Mouse (Mus musculus): Measurements from ENCODE around the gene Dclre1a. TPM values are rescaled to one million over a fixed set of nuclear protein-coding genes. Genes with fewer than 3 reads are reported as not detected.

Gene Dclre1a
- polyA plus RNA-seq (2014; fragmentation: Nextera tagmentation; extraction: Ambion mirVana): 18.5 and 24.6 TPM in 2 replicates

DNA sequence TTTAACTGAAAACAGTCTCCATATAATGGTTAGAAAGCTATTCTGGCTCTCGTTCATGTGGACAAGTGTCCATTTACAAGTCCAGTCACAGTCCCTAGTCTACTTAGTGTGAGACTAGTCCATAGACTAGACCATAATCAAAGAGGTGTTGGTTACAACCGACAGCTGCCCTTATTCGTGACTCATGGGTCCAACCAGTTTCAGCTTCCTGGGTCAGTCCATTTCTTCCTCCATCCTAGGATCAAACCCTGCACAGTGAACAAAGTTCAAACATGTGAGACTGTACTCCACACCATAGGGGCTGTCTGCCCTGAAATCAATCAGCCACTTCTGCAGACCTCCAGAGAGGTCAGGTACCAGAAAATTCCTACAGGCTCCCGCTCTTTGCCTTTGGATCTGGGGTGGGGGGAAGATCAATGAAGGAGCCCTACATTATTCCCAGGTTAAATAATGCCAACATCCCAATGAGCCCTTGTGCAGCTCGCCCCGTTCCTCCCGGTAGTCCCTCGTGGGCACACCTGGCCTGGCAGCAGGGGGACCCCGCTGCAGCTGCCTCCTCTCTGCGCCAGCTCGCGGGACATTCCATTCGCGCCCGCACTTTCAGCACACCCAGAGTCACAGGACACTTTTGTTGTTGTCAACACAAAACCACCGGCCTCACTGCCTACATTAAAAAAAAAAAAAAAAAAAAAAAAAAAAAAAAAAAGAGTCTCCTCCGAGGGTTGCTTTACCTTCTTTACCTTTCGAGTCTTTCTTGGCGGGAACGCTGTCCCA, at the start of gene Dclre1a:
Gene Dclre1a, minus strand, starts transcription at position 767 of the 774 bp plus-strand sequence.
- WGBS: 9% methylated on average over 20 of the region's 20 CpGs
- peak; percentile 69 for ATAC-seq (ENCODE audit: insufficient number of reproducible peaks, low FRiP score, low TSS enrichment, low read depth)
- peak; percentile 80 for DNase-seq (ENCODE audit: low spot score)

DNA sequence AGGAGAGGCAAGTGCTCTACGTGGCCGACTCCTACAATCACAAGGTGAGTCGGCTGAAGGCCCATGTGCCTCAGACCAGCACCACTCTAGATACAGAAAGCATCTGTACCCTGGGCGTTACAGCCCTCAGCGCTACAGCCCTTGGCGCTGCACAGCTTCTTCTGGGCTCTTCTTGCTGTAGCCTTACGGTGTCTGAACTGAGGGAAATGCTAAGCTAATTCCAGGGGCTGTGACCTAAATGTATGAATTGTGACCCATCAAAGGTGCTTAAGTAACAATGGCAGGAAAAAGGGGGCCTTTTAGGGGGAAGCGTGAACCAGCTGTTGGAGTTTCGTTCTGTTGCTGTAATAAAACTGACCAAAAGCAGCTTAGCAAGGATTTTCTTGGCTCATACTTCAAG, 44.5 kb upstream of the Dclre1a start:
- Histone ChIP-seq H3K4me2 (ENCODE audit: low read depth, severe bottlenecking) (no peak overlapping the region), H3K36me3 (ENCODE audit: control insufficient read depth, insufficient read depth, low read length) (peaks cover 31% of the 10 kb centered on the region), H3K9ac (ENCODE audit: low read length) (no peak overlapping the region), H3K9me3 (ENCODE audit: control insufficient read depth, low read length) (no peaks in the 10 kb centered on the region), H3K4me3 (ENCODE audit: low read depth, low read length) (no peak overlapping the region), H3K27me3 (ENCODE audit: control insufficient read depth, insufficient read depth, low read length) (no peaks in the 10 kb centered on the region), H3K27ac (replicated peaks; ENCODE audit: low read depth, low read length) (no peak overlapping the region), H3K4me1 (ENCODE audit: control insufficient read depth, insufficient read depth, low read length) (no peaks in the 10 kb centered on the region)
- WGBS: 85% methylated on average over 9 of the region's 9 CpGs
- ATAC-seq (ENCODE audit: insufficient number of reproducible peaks, low FRiP score, low TSS enrichment, low read depth) (no peak), DNase-seq (ENCODE audit: low spot score) (no peak)

More for the DNA sequence above, at the start of gene Dclre1a:
- Histone ChIP-seq H3K9ac (ENCODE audit: low read length) (peak within 1 kb of the TSS; percentile 98), H3K4me2 (ENCODE audit: low read depth, severe bottlenecking) (peak within 1 kb of the TSS; percentile 76), H3K36me3 (ENCODE audit: control insufficient read depth, insufficient read depth, low read length) (peaks cover 8% of the 10 kb centered on the region; the same call in 1 of the 2 replicates), H3K4me1 (ENCODE audit: control insufficient read depth, insufficient read depth, low read length) (peaks cover 7% of the 10 kb centered on the region; the same call in 1 of the 2 replicates), H3K27me3 (ENCODE audit: control insufficient read depth, insufficient read depth, low read length) (no peaks in the 10 kb centered on the region), H3K27ac (replicated peaks; ENCODE audit: low read depth, low read length) (peak within 1 kb of the TSS; percentile 93), H3K4me3 (ENCODE audit: low read depth, low read length) (peak within 1 kb of the TSS; percentile 95), H3K9me3 (ENCODE audit: control insufficient read depth, low read length) (no peaks in the 10 kb centered on the region)

- Histone ChIP-seq H3K4me1 (ENCODE audit: control insufficient read depth, insufficient read depth, low read length) (no peaks in the 10 kb centered on the region), H3K36me3 (ENCODE audit: control insufficient read depth, insufficient read depth, low read length) (peaks cover 26% of the 10 kb centered on the region), H3K9ac (ENCODE audit: low read length) (no peak overlapping the region), H3K4me3 (ENCODE audit: low read depth, low read length) (no peak overlapping the region), H3K4me2 (ENCODE audit: low read depth, severe bottlenecking) (no peak overlapping the region), H3K27me3 (ENCODE audit: control insufficient read depth, insufficient read depth, low read length) (no peaks in the 10 kb centered on the region), H3K9me3 (ENCODE audit: control insufficient read depth, low read length) (no peaks in the 10 kb centered on the region), H3K27ac (replicated peaks; ENCODE audit: low read depth, low read length) (no peak overlapping the region)
- ATAC-seq (ENCODE audit: insufficient number of reproducible peaks, low FRiP score, low TSS enrichment, low read depth) (no peak), DNase-seq (ENCODE audit: low spot score) (no peak)
- 94% methylated on average over 3 of the region's 3 CpGs for WGBS
Observed at GRCm38 (mm10) chr19:56590250-56590649, 42.2 kb upstream of the Dclre1a start.

DNA sequence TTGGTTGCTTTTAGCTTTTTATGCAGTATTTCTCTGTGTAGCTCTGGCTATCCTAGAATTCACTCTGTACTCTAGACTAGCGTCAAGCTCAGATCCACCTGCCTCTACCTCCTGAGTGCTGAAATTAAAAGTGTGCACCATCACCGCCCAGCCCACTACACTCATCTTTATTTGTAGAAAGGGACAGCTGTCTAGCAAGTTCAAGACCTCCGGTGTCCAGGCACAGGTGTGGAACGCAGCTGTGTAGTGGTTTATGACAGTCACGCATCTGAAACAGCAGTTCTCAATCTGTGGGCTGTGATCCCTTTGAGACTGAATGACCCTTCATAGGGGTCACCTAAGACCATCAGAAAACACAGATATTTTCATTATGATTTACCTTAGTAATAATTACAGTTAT, 41.4 kb upstream of the Dclre1a start:
- no peaks in the 10 kb centered on the region for H3K9me3 ChIP-seq (ENCODE audit: control insufficient read depth, low read length)
- H3K27ac ChIP-seq (replicated peaks; ENCODE audit: low read depth, low read length): no peak overlapping the region
- H3K36me3 ChIP-seq (ENCODE audit: control insufficient read depth, insufficient read depth, low read length): peaks cover 21% of the 10 kb centered on the region
- H3K9ac ChIP-seq (ENCODE audit: low read length): no peak overlapping the region
- 93% methylated on average over 5 of the region's 5 CpGs for WGBS
- ATAC-seq (ENCODE audit: insufficient number of reproducible peaks, low FRiP score, low TSS enrichment, low read depth): no peak
- no peak for DNase-seq (ENCODE audit: low spot score)
- H3K4me2 ChIP-seq (ENCODE audit: low read depth, severe bottlenecking): no peak overlapping the region
- no peak overlapping the region for H3K4me3 ChIP-seq (ENCODE audit: low read depth, low read length)
- H3K27me3 ChIP-seq (ENCODE audit: control insufficient read depth, insufficient read depth, low read length): no peaks in the 10 kb centered on the region
- no peaks in the 10 kb centered on the region for H3K4me1 ChIP-seq (ENCODE audit: control insufficient read depth, insufficient read depth, low read length)

DNA sequence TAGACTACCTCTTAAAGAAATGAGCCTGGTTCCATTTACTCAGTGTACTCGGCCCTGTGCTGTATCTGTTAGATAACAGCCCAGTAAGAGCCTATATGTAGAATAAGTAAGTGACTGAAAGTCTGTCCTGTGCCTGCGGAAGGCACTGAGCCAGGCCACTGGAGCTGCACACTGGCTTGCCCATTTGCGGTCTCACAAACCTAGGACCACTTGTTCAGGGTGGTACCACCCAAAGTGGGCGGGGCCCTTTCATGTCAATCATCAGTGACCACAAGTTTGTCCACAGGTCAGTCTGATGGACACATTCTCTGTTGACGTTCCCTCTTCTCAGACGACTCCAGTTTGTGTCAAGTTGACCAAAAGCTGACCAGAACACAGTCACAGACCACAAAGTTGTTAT, 41.0 kb upstream of the Dclre1a start:
- no peaks in the 10 kb centered on the region for H3K9me3 ChIP-seq (ENCODE audit: control insufficient read depth, low read length)
- no peak overlapping the region for H3K4me2 ChIP-seq (ENCODE audit: low read depth, severe bottlenecking)
- 91% methylated on average over 6 of the region's 6 CpGs for WGBS
- no peaks in the 10 kb centered on the region for H3K4me1 ChIP-seq (ENCODE audit: control insufficient read depth, insufficient read depth, low read length)
- no peak overlapping the region for H3K4me3 ChIP-seq (ENCODE audit: low read depth, low read length)
- H3K27me3 ChIP-seq (ENCODE audit: control insufficient read depth, insufficient read depth, low read length): no peaks in the 10 kb centered on the region
- peaks cover 21% of the 10 kb centered on the region for H3K36me3 ChIP-seq (ENCODE audit: control insufficient read depth, insufficient read depth, low read length)
- no peak overlapping the region for H3K27ac ChIP-seq (replicated peaks; ENCODE audit: low read depth, low read length)
- ATAC-seq (ENCODE audit: insufficient number of reproducible peaks, low FRiP score, low TSS enrichment, low read depth): no peak
- no peak overlapping the region for H3K9ac ChIP-seq (ENCODE audit: low read length)
- DNase-seq (ENCODE audit: low spot score): no peak

DNA sequence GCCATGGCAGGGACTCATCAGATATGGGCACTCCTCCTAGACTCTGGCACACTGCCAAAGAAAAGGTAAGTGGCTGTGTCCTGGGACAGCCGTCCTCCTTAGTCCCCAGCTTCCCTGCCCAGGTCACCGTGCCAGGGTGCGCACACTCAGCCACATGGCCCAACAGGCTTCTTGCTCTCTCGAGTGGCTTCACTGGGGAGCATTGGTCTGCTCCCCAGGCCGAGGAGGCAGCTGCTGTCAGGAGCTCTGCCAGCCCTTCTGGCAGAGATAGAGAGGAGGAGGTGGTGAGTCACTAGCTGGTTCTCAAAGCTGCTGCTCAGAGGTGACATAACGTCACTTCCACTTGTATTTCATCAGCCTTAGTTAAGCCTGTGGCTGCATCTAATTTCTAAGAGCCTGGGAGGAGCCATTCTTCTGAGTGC, 40.2 kb upstream of the Dclre1a start:
- no peaks in the 10 kb centered on the region for H3K27me3 ChIP-seq (ENCODE audit: control insufficient read depth, insufficient read depth, low read length)
- ATAC-seq (ENCODE audit: insufficient number of reproducible peaks, low FRiP score, low TSS enrichment, low read depth) (no peak), DNase-seq (ENCODE audit: low spot score) (no peak)
- no peak overlapping the region for H3K4me2 ChIP-seq (ENCODE audit: low read depth, severe bottlenecking)
- no peaks in the 10 kb centered on the region for H3K9me3 ChIP-seq (ENCODE audit: control insufficient read depth, low read length)
- H3K36me3 ChIP-seq (ENCODE audit: control insufficient read depth, insufficient read depth, low read length): peaks cover 21% of the 10 kb centered on the region
- H3K4me1 ChIP-seq (ENCODE audit: control insufficient read depth, insufficient read depth, low read length): no peaks in the 10 kb centered on the region
- H3K9ac ChIP-seq (ENCODE audit: low read length): no peak overlapping the region
- no peak overlapping the region for H3K27ac ChIP-seq (replicated peaks; ENCODE audit: low read depth, low read length)
- 88% methylated on average over 6 of the region's 6 CpGs for WGBS
- no peak overlapping the region for H3K4me3 ChIP-seq (ENCODE audit: low read depth, low read length)

DNA sequence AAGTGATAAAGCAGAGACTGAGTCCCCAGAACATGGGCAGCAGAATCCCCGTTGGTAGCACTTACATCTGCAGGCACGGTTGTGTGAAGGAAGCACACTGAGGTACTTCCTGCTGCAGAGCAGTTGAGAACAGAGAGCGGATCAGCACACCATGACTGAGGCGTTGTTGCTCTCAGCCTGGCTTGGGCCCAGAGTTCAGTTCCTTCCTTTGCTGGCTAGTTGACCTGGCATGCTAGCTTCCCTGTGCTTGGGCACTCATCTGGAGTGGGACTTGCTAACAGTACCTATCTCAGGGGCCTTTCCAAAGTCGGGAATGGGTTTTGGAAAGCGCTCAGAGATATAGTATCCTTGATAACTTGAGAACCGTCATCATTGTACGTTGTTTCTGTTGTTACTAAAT, 38.3 kb upstream of the Dclre1a start:
- DNase-seq (ENCODE audit: low spot score) (no peak), ATAC-seq (ENCODE audit: insufficient number of reproducible peaks, low FRiP score, low TSS enrichment, low read depth) (no peak)
- no peak overlapping the region for H3K27ac ChIP-seq (replicated peaks; ENCODE audit: low read depth, low read length)
- H3K9me3 ChIP-seq (ENCODE audit: control insufficient read depth, low read length): no peaks in the 10 kb centered on the region
- H3K4me3 ChIP-seq (ENCODE audit: low read depth, low read length): no peak overlapping the region
- WGBS: 86% methylated on average over 8 of the region's 8 CpGs
- H3K27me3 ChIP-seq (ENCODE audit: control insufficient read depth, insufficient read depth, low read length): no peaks in the 10 kb centered on the region
- no peak overlapping the region for H3K9ac ChIP-seq (ENCODE audit: low read length)
- H3K36me3 ChIP-seq (ENCODE audit: control insufficient read depth, insufficient read depth, low read length): peaks cover 16% of the 10 kb centered on the region; the same call in 1 of the 2 replicates
- H3K4me1 ChIP-seq (ENCODE audit: control insufficient read depth, insufficient read depth, low read length): no peaks in the 10 kb centered on the region
- H3K4me2 ChIP-seq (ENCODE audit: low read depth, severe bottlenecking): no peak overlapping the region

- 86% methylated on average over 3 of the region's 3 CpGs for WGBS
- DNase-seq (ENCODE audit: low spot score): no peak
- Histone ChIP-seq H3K27me3 (ENCODE audit: control insufficient read depth, insufficient read depth, low read length) (no peaks in the 10 kb centered on the region), H3K27ac (replicated peaks; ENCODE audit: low read depth, low read length) (no peak overlapping the region), H3K4me3 (ENCODE audit: low read depth, low read length) (no peak overlapping the region), H3K9me3 (ENCODE audit: control insufficient read depth, low read length) (no peaks in the 10 kb centered on the region), H3K4me1 (ENCODE audit: control insufficient read depth, insufficient read depth, low read length) (no peaks in the 10 kb centered on the region), H3K9ac (ENCODE audit: low read length) (no peak overlapping the region), H3K36me3 (ENCODE audit: control insufficient read depth, insufficient read depth, low read length) (peaks cover 13% of the 10 kb centered on the region; the same call in 1 of the 2 replicates), H3K4me2 (ENCODE audit: low read depth, severe bottlenecking) (no peak overlapping the region)
- ATAC-seq (ENCODE audit: insufficient number of reproducible peaks, low FRiP score, low TSS enrichment, low read depth): no peak
Observed at GRCm38 (mm10) chr19:56584288-56584687, 36.3 kb upstream of the Dclre1a start.
